Mouse (Mus musculus) gastrocnemius, postnatal 10 days (tissue): Measurements from ENCODE around the gene Anxa5. TPM values are rescaled to one million over a fixed set of nuclear protein-coding genes. Genes with fewer than 3 reads are reported as not detected.
A peak's percentile ranks its signal among the peaks of the same experiment; 100 is the strongest.

Source experiments
- DNase-seq: peaks from one replicate; pipeline ENCODE4 v3.0.0; 2021; ENCODE audit warnings: mixed read lengths
- long read RNA-seq, 2 experiments: library from polyadenylated mRNA; stranded (forward); transcript quantifications; one replicate each; pipeline ENCODE4 v2.0.0; 2021
- total RNA-seq, 2 experiments: library from RNA; stranded (reverse); gene quantifications; 2 replicates each; pipeline ENCODE4 v1.2.3; 2021

The Anxa5 gene
- total RNA-seq = 100 to 1,000 TPM; 120 to 161 TPM
- long read RNA-seq, experiment 1, transcript Anxa5-201 (13 exons, 1,731 nt) = major isoform, 214 of 230 reads
- long read RNA-seq, experiment 1, partial matches to known transcripts = 9 of 230 reads
- long read RNA-seq, experiment 1, other reads (novel, unspliced or antisense) = 7 of 230 reads
- long read RNA-seq, experiment 2, transcript Anxa5-201 (13 exons, 1,731 nt) = major isoform, 196 of 205 reads
- long read RNA-seq, experiment 2, partial matches to known transcripts = 3 of 205 reads
- long read RNA-seq, experiment 2, other reads (novel, unspliced or antisense) = 6 of 205 reads

- DNase-seq = peak; percentile 97
Observed at GRCm38 (mm10) chr3:36475532-36476087, at the start of gene Anxa5, which contains the start of gene 1810062G17Rik. Gene Anxa5, minus strand, starts transcription at chr3:36475894. Gene 1810062G17Rik, plus strand, starts transcription at chr3:36475937.

- no peak for DNase-seq
Observed at GRCm38 (mm10) chr3:36524466-36524865, 48.8 kb upstream of the Anxa5 start.

- no peak for DNase-seq
Observed at GRCm38 (mm10) chr3:36522137-36522536, 46.4 kb upstream of the Anxa5 start.

GRCm38 (mm10) chr3:36521073-36522060 is 45.7 kb upstream of the Anxa5 start, which contains the start of gene Gm11549:
Gene Gm11549, minus strand, starts transcription at chr3:36521813.
- peak; percentile 36 for DNase-seq

- no peak for DNase-seq
Observed at GRCm38 (mm10) chr3:36516196-36516595, 40.5 kb upstream of the Anxa5 start.

- no peak for DNase-seq
Observed at GRCm38 (mm10) chr3:36511491-36511890, 35.8 kb upstream of the Anxa5 start.

- DNase-seq = no peak
Observed at GRCm38 (mm10) chr3:36505809-36506735, 30.4 kb upstream of the Anxa5 start.

- DNase-seq = no peak
Observed at GRCm38 (mm10) chr3:36505306-36505705, 29.6 kb upstream of the Anxa5 start.

GRCm38 (mm10) chr3:36501546-36501945 is 25.9 kb upstream of the Anxa5 start:
- DNase-seq = no peak

GRCm38 (mm10) chr3:36500976-36501375 is 25.3 kb upstream of the Anxa5 start:
- no peak for DNase-seq

- DNase-seq = no peak
Observed at GRCm38 (mm10) chr3:36499418-36499817, 23.7 kb upstream of the Anxa5 start.

GRCm38 (mm10) chr3:36498224-36498623 is 22.5 kb upstream of the Anxa5 start:
- no peak for DNase-seq

GRCm38 (mm10) chr3:36496746-36497145 is 21.1 kb upstream of the Anxa5 start:
- peak; percentile 76 for DNase-seq

GRCm38 (mm10) chr3:36496273-36496672 is 20.6 kb upstream of the Anxa5 start:
- DNase-seq = no peak

- DNase-seq = peak; percentile 95
Observed at GRCm38 (mm10) chr3:36495436-36495835, 19.7 kb upstream of the Anxa5 start.

GRCm38 (mm10) chr3:36494613-36495012 is 18.9 kb upstream of the Anxa5 start:
- DNase-seq = no peak

GRCm38 (mm10) chr3:36493641-36494283 is 18.1 kb upstream of the Anxa5 start:
- no peak for DNase-seq

GRCm38 (mm10) chr3:36492716-36493391 is 17.2 kb upstream of the Anxa5 start:
- no peak for DNase-seq

- no peak for DNase-seq
Observed at GRCm38 (mm10) chr3:36491535-36491934, 15.8 kb upstream of the Anxa5 start.

- no peak for DNase-seq
Observed at GRCm38 (mm10) chr3:36489590-36489910, 13.9 kb upstream of the Anxa5 start.
